Mouse (Mus musculus): Measurements from ENCODE around the gene Gm37240. TPM values are rescaled to one million over a fixed set of nuclear protein-coding genes. Genes with fewer than 3 reads are reported as not detected.

Gene Gm37240
- polyA plus RNA-seq, 1 experiment from 2014 or later: 0.67 TPM

GRCm38 (mm10) chr3:85661926-85662813 lies 225.1 kb downstream of the Gm37240 start:
- H3K4me2 ChIP-seq: no peak overlapping the region
- no peaks in the 10 kb centered on the region for H3K36me3 ChIP-seq (ENCODE audit: control insufficient read depth, insufficient read depth, low read length)
- H3K4me1 ChIP-seq (ENCODE audit: control insufficient read depth, insufficient read depth, low read length): no peaks in the 10 kb centered on the region
- DNase-seq (ENCODE audit: low spot score, missing footprints) (peak; percentile 61), ATAC-seq (ENCODE audit: low FRiP score) (no peak)
- H3K9ac ChIP-seq (ENCODE audit: low read length): no peak overlapping the region
- H3K27me3 ChIP-seq (ENCODE audit: control insufficient read depth, insufficient read depth, low read length): no peaks in the 10 kb centered on the region
- no peaks in the 10 kb centered on the region for H3K9me3 ChIP-seq (ENCODE audit: control insufficient read depth, low read length)
- WGBS: 84% methylated on average over 10 of the region's 10 CpGs
- no peak overlapping the region for H3K27ac ChIP-seq (ENCODE audit: low read depth, low read length)
- no peak overlapping the region for H3K4me3 ChIP-seq (ENCODE audit: low read depth, low read length)

GRCm38 (mm10) chr3:85659681-85660080 lies 227.6 kb downstream of the Gm37240 start:
- Histone ChIP-seq H3K4me3 (ENCODE audit: low read depth, low read length) (no peak overlapping the region), H3K4me2 (no peak overlapping the region), H3K27me3 (ENCODE audit: control insufficient read depth, insufficient read depth, low read length) (no peaks in the 10 kb centered on the region), H3K9me3 (ENCODE audit: control insufficient read depth, low read length) (no peaks in the 10 kb centered on the region), H3K36me3 (ENCODE audit: control insufficient read depth, insufficient read depth, low read length) (no peaks in the 10 kb centered on the region), H3K9ac (ENCODE audit: low read length) (no peak overlapping the region), H3K27ac (ENCODE audit: low read depth, low read length) (no peak overlapping the region), H3K4me1 (ENCODE audit: control insufficient read depth, insufficient read depth, low read length) (no peaks in the 10 kb centered on the region)
- 89% methylated on average over 7 of the region's 7 CpGs for WGBS
- DNase-seq (ENCODE audit: low spot score, missing footprints) (no peak), ATAC-seq (ENCODE audit: low FRiP score) (no peak)

GRCm38 (mm10) chr3:85655538-85655937 lies 231.8 kb downstream of the Gm37240 start:
- Histone ChIP-seq H3K27me3 (ENCODE audit: control insufficient read depth, insufficient read depth, low read length) (no peaks in the 10 kb centered on the region), H3K9ac (ENCODE audit: low read length) (no peak overlapping the region), H3K9me3 (ENCODE audit: control insufficient read depth, low read length) (no peaks in the 10 kb centered on the region), H3K4me2 (no peak overlapping the region), H3K4me1 (ENCODE audit: control insufficient read depth, insufficient read depth, low read length) (no peaks in the 10 kb centered on the region), H3K36me3 (ENCODE audit: control insufficient read depth, insufficient read depth, low read length) (no peaks in the 10 kb centered on the region), H3K27ac (ENCODE audit: low read depth, low read length) (no peak overlapping the region), H3K4me3 (ENCODE audit: low read depth, low read length) (no peak overlapping the region)
- no peak for ATAC-seq (ENCODE audit: low FRiP score)
- WGBS: 93% methylated on average over 3 of the region's 3 CpGs
- no peak for DNase-seq (ENCODE audit: low spot score, missing footprints)

- Histone ChIP-seq H3K4me2 (no peak overlapping the region), H3K27ac (ENCODE audit: low read depth, low read length) (no peak overlapping the region), H3K9me3 (ENCODE audit: control insufficient read depth, low read length) (no peaks in the 10 kb centered on the region), H3K36me3 (ENCODE audit: control insufficient read depth, insufficient read depth, low read length) (no peaks in the 10 kb centered on the region), H3K27me3 (ENCODE audit: control insufficient read depth, insufficient read depth, low read length) (no peaks in the 10 kb centered on the region), H3K9ac (ENCODE audit: low read length) (no peak overlapping the region), H3K4me1 (ENCODE audit: control insufficient read depth, insufficient read depth, low read length) (no peaks in the 10 kb centered on the region), H3K4me3 (ENCODE audit: low read depth, low read length) (no peak overlapping the region)
- 85% methylated on average over 4 of the region's 4 CpGs for WGBS
- no peak for DNase-seq (ENCODE audit: low spot score, missing footprints)
- ATAC-seq (ENCODE audit: low FRiP score): no peak
Measured at GRCm38 (mm10) chr3:85652727-85653665, 234.3 kb downstream of the Gm37240 start.

- no peaks in the 10 kb centered on the region for H3K4me1 ChIP-seq (ENCODE audit: control insufficient read depth, insufficient read depth, low read length)
- 94% methylated on average over 4 of the region's 4 CpGs for WGBS
- H3K9me3 ChIP-seq (ENCODE audit: control insufficient read depth, low read length): no peaks in the 10 kb centered on the region
- no peaks in the 10 kb centered on the region for H3K27me3 ChIP-seq (ENCODE audit: control insufficient read depth, insufficient read depth, low read length)
- H3K36me3 ChIP-seq (ENCODE audit: control insufficient read depth, insufficient read depth, low read length): no peaks in the 10 kb centered on the region
- ATAC-seq (ENCODE audit: low FRiP score) (no peak), DNase-seq (ENCODE audit: low spot score, missing footprints) (no peak)
- no peak overlapping the region for H3K4me3 ChIP-seq (ENCODE audit: low read depth, low read length)
- no peak overlapping the region for H3K4me2 ChIP-seq
- no peak overlapping the region for H3K9ac ChIP-seq (ENCODE audit: low read length)
- H3K27ac ChIP-seq (ENCODE audit: low read depth, low read length): no peak overlapping the region
Measured at GRCm38 (mm10) chr3:85649176-85649575, 238.1 kb downstream of the Gm37240 start.

- Histone ChIP-seq H3K27me3 (ENCODE audit: control insufficient read depth, insufficient read depth, low read length) (no peaks in the 10 kb centered on the region), H3K4me1 (ENCODE audit: control insufficient read depth, insufficient read depth, low read length) (no peaks in the 10 kb centered on the region), H3K27ac (ENCODE audit: low read depth, low read length) (no peak overlapping the region), H3K9me3 (ENCODE audit: control insufficient read depth, low read length) (no peaks in the 10 kb centered on the region), H3K9ac (ENCODE audit: low read length) (no peak overlapping the region), H3K4me2 (no peak overlapping the region), H3K4me3 (ENCODE audit: low read depth, low read length) (no peak overlapping the region), H3K36me3 (ENCODE audit: control insufficient read depth, insufficient read depth, low read length) (no peaks in the 10 kb centered on the region)
- ATAC-seq (ENCODE audit: low FRiP score) (no peak), DNase-seq (ENCODE audit: low spot score, missing footprints) (no peak)
- WGBS: 89% methylated on average over 7 of the region's 7 CpGs
Measured at GRCm38 (mm10) chr3:85645517-85646004, 241.8 kb downstream of the Gm37240 start.

DNA sequence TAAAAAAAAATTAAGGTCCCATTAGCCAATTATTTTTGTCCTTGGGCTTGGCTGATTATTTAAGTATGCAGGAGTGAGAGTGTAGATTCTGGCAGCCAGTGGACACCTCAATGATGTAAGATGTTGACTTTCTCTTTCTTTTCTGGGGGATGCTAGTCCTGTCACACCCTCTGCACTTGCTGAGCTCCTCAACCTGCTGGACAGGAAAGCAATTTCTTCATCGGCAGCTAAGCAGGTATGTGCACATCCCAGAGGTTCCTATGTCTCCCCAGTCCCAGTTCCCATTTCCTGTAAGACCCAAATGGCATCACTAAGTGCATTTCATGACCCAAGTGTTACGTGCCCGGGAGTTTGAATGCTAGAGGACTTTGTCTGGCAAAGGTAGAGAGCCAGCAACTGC lies 242.5 kb downstream of the Gm37240 start:
- 93% methylated on average over 3 of the region's 3 CpGs for WGBS
- Histone ChIP-seq H3K4me3 (ENCODE audit: low read depth, low read length) (no peak overlapping the region), H3K27ac (ENCODE audit: low read depth, low read length) (no peak overlapping the region), H3K4me1 (ENCODE audit: control insufficient read depth, insufficient read depth, low read length) (no peaks in the 10 kb centered on the region), H3K4me2 (no peak overlapping the region), H3K9me3 (ENCODE audit: control insufficient read depth, low read length) (no peaks in the 10 kb centered on the region), H3K27me3 (ENCODE audit: control insufficient read depth, insufficient read depth, low read length) (no peaks in the 10 kb centered on the region), H3K36me3 (ENCODE audit: control insufficient read depth, insufficient read depth, low read length) (no peaks in the 10 kb centered on the region), H3K9ac (ENCODE audit: low read length) (no peak overlapping the region)
- ATAC-seq (ENCODE audit: low FRiP score): no peak
- no peak for DNase-seq (ENCODE audit: low spot score, missing footprints)

- Histone ChIP-seq H3K36me3 (ENCODE audit: control insufficient read depth, insufficient read depth, low read length) (no peaks in the 10 kb centered on the region), H3K27ac (ENCODE audit: low read depth, low read length) (no peak overlapping the region), H3K4me2 (no peak overlapping the region), H3K4me3 (ENCODE audit: low read depth, low read length) (no peak overlapping the region), H3K27me3 (ENCODE audit: control insufficient read depth, insufficient read depth, low read length) (no peaks in the 10 kb centered on the region), H3K9ac (ENCODE audit: low read length) (no peak overlapping the region), H3K4me1 (ENCODE audit: control insufficient read depth, insufficient read depth, low read length) (no peaks in the 10 kb centered on the region), H3K9me3 (ENCODE audit: control insufficient read depth, low read length) (no peaks in the 10 kb centered on the region)
- DNase-seq (ENCODE audit: low spot score, missing footprints) (no peak), ATAC-seq (ENCODE audit: low FRiP score) (no peak)
- 85% methylated on average over 3 of the region's 3 CpGs for WGBS
Measured at GRCm38 (mm10) chr3:85641751-85642150, 245.6 kb downstream of the Gm37240 start.

Measured in midbrain, embryonic 11.5 days (tissue).